Mouse (Mus musculus) forelimb bud, embryonic 11.5 days (tissue): ENCODE results near the gene Smco4.
"Not testable (repeated sequence)": the region's sequence is repeated elsewhere in the genome, so short reads cannot be mapped to it uniquely, and the experiment has no call there.

Experiments used
- DNase-seq: peaks from one replicate; pipeline ENCODE4 v3.0.0-alpha.2; 2012; ENCODE audit warnings: low read depth, low spot score

Gene Smco4

DNA sequence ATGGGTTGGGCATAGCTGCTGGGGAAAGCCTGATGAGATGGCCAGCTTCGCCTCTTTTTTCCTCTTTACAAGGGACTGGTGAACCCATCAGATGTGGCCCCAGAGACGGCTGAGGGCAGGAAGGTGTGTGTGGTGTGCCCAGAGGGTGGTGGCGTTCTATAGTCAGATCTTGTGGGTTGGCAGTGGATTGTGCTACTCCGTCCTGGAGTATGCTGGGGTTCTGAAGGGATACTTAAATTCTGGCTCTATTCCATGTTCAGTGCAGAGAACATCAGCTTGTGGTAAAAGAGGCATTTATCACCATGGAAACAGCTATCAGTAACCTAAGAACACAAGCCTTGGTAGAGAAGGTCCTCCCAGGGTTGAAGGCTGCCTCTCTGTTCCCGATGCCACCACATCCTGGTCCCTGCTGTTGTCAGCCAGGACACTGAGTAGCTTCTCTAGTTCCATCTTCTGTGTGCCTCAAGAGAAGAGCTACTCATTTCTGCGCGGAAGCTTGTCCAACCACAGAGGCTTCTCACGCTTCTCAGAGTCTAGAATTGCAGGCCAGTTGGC is 45.8 kb downstream of the Smco4 start:
- DNase-seq, result no peak

DNA sequence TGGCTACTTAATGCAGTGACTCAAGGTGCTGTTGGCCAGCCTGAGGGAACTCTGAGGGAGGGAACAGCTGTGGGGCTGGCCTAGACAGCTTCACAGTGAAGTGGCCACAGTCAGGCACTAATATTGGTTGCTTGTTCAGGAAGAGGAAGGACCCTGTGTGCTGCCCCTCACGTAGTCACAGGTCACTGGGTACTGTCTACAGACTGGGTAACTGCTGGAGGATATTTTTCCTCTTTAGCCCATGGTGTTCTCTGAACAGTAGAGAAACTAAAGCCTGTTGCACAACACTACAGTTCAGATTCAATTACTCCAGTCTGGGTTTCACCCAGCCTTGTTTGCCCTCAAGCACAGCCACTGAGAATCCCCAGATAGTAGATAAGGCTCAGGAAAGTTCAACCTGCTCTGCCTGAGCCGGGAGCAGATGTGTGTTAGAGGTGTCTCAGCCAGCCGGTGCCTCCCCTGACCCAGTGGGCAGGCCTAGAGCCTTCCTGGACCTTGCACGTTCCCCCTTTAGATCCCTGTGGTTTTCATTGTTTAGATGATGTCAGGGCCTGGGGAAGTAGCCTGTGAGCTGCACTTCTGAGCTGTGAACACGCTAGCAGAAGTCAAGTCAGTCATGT is 48.6 kb downstream of the Smco4 start:
- no peak for DNase-seq

DNA sequence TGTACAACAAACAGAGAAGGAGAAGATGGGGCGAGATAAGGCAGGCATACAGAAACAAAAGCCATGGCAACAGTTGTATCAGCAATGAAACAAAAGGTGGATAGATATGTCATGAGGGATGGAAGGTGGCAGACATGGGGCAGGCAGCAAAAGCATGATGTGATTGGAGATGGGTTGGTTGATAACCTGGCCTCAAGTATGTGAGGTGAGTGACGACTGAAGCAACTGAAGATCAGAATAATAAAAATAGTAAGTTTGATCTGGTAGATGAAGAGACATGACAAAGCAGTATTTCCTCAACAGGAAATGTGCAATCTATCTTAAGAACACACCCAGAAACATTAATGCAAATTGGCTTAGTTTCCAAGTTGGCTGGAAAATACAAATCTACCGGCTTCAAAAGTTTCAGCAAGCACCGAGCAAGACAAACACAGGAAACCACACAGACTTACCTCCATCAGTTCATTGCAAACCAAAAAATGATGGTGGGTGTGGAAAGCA is 57.3 kb downstream of the Smco4 start:
- DNase-seq, result no peak

DNA sequence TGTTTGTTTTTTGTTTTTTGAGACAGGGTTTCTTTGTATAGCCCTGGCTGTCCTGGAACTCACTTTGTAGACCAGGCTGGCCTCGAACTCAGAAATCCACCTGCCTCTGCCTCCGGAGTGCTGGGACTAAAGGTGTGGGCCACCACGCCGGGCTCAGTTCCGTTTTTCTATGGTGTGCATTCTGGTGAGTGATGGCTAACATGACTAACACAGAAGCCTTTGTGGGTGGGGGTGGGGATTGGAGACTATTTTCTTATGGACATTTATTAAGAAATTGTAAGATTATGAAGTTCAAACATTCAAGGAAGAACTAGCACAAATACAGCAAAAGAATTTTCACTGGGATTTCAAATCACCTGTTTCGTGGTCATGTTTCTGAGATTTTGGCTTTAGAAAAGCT is 57.8 kb downstream of the Smco4 start:
- DNase-seq, result not testable (repeated sequence)

DNA sequence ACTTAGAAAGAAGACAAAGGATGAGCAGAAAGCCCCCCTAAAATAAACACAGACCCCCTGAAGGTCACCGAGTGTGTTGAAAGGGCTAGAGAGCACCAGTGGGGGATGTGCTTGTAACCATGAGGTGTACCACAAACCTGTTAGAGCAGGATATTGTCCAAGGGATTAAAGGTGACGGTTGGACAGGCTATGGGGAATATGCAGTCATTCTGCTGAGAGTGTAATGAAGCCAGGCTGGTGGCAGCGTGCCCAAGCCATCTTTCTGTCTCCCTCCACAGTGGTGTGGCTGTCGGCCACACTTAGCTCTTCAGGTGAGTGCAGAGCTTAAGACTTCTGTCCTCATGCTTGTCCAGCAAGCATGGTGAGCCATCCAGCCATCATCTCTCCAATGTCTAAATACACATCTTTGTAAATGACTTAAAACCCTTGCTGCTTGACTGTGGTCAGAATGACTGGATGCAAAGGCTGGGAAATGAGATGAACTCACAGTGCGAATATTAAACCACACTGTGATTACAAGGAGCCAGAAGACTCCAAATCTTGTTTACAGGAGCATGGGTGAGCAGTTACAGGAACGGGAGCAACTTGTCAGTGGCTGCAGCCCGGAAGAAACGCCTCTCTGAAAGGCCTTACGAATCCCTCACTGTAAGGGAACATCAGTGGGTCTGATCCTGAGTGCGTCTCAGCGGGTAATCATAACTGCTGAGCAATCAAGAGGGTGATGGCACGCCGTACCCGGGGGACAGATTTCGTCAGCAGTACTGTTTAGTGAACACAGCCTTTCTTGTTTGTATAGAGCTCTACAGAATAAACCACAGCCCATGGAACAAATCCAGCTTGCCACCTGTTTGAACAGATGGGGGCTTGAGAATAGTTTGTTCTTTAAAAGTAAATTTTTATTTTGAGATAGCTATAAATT is 59.0 kb downstream of the Smco4 start:
- DNase-seq, result no peak

DNA sequence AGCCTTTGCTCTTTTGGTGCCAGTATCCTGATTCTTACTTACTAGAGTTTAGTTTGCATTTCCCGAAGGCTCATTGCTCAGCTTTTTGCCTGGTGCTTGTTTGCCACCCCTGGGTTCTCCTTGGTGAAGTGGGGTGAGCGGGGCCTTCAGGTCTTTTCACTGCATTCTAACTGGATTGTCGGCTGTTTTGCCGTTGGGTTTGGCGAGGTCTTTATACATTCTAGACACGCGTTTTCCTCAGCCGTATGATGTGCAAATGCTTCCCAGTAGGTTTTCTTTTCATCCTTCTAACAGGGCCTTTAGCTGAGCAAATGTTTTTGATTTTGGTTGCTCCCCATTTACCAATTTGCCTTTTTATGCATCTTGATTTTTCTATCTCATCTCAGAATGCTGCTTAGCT is 60.1 kb downstream of the Smco4 start:
- no peak for DNase-seq

DNA sequence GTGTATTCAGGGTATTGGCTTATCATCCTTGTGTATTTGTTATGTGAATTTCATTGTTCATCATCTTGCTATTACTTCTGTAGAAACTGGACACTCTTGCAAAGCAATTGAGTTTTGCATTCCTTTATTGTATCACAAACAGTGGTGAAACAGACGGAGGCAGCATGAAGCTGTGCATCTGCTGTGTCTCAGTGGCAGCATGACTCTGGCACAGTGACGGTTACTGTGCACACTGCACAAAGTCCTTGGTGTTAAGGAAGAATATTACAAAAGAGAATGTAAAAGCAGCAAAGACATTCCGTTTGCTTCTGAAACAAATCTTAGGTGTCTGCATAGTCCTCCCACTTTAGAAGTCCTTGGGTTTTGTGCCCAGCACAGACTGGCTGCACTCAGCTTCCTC is 67.2 kb downstream of the Smco4 start:
- DNase-seq, result no peak

DNA sequence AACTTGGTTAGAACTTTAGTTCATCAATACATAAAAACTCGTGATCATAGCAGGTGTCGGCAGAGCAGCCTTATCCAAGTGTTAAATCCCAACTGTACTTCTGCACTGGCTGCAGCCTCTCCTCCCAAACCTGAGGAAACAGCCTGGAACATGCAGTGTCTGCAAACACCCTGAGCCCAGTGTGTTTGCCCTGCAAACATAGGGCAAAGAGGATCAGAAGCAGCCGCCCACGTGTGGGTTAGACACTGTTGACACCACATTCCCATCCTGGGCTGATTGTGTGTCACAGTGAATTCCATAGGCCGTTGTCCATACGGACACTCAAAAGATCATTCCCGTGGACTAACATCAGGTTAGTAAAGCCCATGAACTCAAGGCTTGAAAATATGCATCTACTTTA is 69.1 kb downstream of the Smco4 start:
- DNase-seq, result no peak

DNA sequence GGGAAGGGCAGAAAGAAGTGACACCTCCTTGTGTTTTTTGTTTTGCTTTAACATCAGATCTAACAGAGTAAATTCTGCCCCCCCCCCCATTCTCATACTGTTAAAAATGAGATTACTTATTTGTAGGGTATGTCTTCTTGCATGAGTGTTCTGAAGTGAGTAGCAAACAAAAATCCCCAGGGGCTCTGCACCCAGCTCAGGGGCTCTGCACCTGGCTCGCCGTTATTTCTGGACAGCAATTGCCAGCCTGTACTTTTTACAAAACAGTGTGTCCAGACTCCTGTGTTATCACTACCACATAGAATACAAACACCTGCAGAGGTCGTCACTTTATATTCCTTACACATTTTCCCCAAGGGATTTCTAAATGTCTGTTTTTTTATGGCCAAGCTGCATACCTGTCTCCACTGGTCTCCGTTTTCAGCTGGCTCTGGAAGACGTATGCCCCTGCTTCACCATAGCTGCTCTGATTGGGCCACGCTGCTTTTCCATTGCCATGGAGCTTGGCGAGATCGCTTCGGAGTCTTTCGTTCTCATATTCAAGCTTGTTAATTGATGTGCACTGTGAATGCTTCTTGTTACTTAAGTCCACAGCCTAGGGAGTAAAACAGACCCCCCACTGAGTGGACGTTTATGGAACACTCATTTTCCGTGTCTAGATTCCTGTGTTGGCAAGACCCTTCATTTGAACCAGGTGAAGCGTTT is 81.7 kb downstream of the Smco4 start:
- peak; percentile 65 for DNase-seq

DNA sequence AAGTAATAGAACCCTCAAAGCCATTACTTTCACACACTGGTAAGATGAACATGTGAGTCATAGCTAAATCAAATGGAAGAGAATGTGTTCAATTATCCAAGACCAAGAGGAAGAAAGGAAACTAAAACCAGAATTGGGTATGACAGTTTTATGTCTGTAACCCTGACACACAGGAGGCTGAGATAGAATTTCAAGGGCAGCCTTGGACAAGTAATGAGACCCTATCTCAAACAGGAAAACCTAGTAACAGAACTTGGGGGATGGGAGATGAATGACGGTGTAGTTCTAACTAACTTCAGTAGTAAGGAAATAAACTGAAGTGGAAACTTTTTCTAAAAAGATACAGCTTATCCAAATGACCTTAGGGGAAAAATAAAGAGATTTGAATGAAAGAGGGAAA is 85.2 kb downstream of the Smco4 start:
- no peak for DNase-seq

DNA sequence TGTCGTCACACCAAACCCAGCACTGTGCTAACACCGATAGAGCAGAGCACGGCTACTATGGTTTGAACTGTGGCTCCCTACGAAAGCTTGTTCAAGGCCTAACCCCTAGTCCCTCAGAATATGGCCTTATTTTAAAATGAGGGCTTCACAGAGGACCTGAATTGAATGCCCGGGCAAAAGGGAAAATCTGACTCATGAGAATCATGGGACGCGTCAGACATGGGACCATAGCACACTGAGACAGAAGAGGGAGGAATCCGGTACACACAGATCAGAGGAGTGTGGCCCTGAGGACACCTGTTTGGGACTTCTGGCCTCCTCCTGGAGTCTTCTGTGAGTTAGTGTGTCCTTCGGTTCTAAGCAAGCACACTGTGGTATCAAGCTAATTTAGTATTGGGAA is 85.7 kb downstream of the Smco4 start:
- no peak for DNase-seq

DNA sequence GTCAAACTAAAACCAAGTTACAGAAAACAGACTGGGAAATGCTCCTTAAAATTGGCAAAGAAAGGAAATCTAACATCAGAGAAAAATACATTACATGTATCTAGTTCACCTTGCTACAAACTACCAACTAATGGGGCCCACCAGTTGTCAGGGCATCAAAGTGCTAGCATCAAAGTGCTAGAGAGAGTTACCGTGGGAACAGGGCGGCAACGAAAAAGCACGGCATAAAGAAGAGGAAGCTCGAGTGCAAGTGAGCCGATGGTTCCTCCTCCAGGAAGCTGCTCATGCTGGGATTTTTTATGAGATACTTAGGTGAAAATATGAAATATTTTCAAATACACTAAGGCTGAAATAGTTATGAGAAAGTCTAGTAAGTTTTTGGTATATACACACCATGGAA is 86.9 kb downstream of the Smco4 start:
- no peak for DNase-seq

DNA sequence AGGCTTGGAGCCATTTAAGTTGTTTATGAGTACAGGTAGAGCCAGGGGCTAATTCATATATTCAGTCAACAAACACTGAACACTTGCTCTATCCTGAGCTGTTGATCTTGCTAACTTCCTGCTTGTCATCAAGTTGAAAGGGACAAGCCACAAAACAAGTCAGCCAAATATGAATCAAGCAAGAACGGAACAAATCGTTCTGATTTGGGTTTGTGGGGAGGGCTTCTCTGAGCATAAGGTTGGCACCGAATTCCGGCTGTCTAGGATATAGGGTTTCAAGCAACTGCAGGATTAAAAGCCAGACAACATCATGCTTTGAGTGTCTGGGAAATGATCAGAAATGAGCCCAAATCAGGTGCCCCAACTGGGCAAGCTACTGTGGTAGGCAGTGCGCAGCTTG is 88.8 kb downstream of the Smco4 start:
- no peak for DNase-seq

DNA sequence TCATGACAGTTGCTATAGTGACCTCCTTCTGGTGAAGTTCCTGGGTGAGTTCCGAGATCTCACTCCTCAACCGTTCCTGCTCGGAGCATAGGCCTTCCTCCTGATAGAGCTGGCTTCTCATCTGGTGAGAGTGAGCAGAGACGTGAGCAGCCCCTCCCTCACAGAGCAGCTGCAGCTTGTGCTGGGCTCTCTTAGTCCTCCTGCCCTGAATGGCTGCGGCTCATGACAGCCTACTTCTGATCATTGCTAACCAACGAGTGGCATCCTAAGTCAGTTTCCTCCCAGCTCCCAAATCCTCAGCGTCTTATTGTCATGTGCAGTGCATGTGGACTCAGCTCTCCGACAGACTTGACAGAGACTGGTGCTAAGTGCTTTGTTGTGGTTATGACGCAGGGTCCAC is 91.0 kb downstream of the Smco4 start:
- DNase-seq, result no peak

DNA sequence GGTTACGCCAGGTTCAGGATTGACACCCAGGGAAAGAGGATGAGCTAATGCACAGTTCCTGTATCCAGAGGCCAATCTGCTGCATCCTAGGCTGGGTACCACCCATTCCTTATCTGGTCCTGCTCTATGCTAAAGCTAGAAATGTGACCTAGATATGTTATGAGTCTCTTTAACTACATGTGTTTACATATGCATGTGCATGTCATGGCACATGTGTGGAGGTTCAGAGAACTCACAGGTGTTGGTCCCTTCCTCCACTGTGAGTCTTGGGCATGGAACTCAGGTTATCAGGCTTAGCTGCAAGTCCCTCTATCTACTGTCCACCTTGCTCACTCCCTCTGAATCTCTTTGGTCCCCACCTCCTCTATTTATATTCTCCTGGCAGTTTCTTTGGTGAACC is 92.7 kb downstream of the Smco4 start:
- no peak for DNase-seq

DNA sequence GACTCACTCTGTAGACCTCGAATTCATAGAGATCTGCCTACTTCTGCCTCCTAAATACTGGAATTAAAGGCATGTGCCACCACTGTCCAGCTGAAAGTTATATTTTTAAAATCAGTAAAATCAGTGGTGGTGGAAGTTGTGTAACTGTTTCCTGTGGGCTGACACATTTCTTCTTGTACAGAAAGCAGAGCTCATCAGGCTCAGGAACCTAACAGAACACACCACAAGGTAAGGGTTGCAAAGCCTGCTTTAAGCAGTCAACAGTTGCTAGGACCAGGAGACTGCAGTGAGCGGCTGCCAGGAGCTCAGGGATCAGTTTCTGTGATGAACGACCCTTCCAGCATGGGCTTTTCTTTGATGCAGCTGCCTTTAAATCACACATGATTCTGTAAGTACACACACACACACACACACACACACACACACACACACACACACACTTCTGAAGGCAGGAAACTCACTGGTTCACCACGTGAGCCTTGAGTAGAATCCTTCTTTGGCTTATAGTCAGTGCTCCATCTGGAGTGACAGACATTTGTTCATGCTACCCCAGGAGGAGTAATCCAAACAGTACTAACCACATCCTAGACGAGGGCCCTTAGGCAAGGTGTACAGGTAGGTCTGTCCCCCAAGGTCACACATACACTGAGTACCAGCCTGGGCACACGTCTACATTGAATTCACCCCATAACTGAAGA is 94.1 kb downstream of the Smco4 start:
- no peak for DNase-seq

DNA sequence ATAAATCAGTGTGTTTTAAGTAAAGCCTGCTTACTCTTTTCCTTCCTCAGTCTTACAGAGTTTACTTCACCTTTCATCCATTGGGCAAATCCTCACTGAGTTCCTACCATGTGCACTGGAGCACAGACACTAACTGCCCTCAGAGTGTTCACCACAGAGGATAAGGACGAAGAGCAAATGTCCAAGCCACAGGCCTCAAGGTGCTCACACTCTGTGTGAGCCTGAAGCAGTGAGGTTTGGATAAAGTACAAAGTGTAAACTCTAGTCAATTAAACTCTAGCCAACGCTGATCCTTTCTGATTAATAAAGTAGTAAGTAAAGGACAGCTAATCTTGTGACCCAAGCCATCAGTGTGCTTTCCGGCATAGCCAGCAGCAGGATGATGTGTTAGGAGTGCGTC is 100.9 kb downstream of the Smco4 start:
- DNase-seq, result no peak
